Mouse (Mus musculus) heart, adult 2 months (tissue): ENCODE results near the gene Ap3d1.

ENCODE experiments used
- EP300 ChIP-seq: fragments of 200-500 bp; IDR thresholded peaks from 2 replicates; pipeline ENCODE4 v1.6.1; 2011; ENCODE audit warnings: low read depth, low read length, control low read depth; ENCODE audit not compliant: insufficient read depth
- POLR2A ChIP-seq: fragments of 200-500 bp; IDR thresholded peaks from 2 replicates; pipeline ENCODE4 v1.6.1; 2011; ENCODE audit warnings: mild to moderate bottlenecking, low read depth, low read length, control low read depth; ENCODE audit not compliant: insufficient read depth

- TF ChIP-seq POLR2A (no peak), EP300 (no peak)
Observed at GRCm38 (mm10) chr10:80686617-80687016, 55.4 kb downstream of the Ap3d1 start.
